Mouse (Mus musculus): Measurements from ENCODE around the gene Slc12a7.
A peak's percentile ranks its signal among the peaks of the same experiment; 100 is the strongest.

Gene Slc12a7

DNA sequence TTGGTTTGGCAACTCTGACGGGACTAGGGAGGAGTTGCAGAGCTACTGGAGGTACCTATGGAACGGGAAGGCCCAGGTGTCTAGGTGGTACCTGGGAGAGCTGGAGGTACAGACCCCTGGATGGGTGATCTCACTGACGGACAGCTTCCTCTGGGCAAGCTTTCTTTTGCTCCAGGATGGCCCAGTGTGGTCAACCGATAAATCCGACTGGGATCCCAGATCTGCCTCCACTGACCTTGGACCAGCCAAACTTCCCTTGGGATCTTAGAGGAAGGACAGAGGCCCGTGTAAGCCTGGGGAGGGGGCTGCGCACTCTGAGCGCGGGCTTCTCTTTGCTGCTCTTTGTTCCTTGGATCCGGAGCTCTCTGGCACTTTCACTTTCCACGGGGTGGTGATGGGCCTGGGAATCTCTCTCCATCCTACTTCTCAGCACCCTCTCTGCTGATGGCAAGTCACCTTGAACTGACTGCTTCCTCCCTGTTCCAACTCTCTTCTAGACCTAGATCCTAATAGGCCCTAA, 31.4 kb downstream of the Slc12a7 start:
- DNase-seq, result no peak

- no peak for DNase-seq
Observed at GRCm38 (mm10) chr13:73765393-73765792, 32.5 kb downstream of the Slc12a7 start.

DNA sequence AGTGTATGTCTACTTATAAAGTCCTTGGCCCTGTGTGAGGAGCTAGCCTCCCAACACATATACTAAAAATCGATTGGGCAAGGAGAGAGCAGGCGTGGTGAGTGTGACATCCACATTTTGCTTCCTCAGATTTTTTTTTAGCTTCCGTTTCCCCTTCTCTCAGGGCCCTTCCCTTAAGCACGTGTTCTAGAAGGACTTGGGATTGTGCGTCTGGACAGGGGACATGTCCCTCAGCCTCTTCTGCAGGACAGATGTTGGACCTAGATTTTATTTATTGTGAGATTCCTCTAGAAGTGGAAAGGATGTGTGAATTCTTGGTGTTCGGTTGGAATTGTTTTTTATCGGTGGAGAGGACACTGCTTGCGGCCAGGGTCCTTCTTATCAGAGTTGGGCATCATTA, 34.3 kb downstream of the Slc12a7 start:
- DNase-seq, result no peak

DNA sequence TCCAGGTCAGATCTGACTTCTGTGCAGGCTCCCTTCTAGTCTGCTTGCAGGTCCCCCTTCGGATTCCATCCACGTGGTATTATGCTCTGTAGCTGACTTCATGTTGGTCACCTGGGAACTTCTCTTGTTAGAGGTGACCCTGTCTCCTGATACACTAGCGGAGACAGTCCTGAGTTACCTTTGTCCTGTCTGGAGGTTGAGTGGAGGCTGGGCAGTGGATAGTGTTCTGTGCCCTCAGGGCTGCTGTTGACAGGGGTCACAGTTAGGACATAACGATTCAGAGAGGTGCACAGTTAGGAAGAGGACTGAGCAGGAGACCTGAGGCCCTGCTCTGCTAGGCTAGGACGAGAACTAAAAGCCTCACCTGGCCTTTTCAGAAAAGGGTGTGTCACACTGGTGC, 34.9 kb downstream of the Slc12a7 start:
- no peak for DNase-seq

DNA sequence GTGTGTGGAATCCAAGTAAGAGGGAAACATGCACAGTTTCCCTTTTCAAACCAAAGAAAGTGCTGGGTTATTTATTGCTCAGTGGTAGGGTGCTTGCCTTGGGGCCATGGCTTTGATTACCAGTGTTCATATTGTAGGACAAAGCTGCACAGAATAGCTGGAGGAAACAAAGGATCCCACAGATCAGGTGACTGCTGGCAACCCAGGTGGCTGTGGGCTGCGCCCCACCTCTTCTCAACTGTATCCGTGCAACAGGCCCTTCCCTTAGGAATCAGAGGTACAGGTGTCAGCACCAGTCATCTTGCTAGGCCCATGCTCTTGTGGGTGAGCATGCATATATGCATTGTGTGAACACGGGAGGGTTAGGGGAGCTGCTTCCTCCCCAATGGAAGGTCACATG, 35.4 kb downstream of the Slc12a7 start:
- DNase-seq, result no peak

DNA sequence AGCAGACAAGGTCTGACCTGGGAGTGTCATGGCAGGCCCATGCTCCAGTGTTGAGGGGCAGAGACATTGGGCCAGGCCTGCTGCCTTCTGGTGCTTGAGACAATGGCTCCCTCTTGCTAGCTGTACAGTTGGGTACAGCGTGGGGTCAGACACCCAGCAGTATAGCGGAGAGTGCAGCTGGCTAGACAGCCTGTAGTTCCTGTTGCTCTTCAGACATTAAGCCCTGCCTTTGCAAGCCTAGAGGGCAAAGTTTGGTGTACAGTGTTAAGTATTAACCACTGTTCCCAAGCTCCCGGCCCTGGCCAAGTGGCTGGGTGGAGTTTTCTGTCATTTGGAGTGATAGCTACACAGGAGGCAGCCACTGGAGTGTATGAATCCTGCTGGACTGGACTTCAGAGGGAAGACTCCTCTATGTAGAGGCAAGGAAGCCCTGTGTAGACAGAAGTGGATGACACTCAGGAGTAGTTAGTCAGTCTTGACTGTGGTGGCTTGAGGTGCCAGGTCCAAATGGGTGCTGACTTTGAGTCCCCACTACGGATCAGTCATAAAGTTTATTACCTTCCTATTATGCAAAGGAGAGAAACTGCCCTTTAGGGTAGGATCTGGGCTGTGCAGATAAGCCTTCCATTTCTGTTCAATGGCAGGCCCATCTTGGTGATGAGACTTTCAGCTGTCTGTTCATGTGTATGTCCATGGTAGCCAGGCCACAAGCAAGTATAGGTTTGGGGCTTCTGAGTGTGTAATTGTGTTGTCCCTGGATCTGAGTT, 37.2 kb downstream of the Slc12a7 start:
- DNase-seq, result no peak

DNA sequence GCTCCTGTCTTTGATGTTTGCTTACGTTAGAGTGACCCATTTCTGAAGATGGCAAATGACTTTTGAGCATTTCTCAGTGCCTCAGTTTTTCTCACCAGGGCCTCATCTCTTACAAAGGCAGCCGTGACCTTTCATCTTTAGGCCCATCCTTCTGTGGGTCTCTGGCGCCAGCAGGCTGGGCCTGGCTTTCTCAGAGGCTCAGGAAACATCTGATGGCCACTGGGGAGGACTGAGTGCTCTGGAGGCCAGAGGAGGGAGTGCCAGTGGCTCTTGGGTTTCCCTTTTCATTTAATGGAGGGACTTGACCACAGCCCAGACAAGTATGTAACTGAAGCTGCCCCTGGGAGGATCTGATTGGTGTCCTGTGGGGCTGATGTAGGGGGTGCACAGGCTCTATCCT, 38.2 kb downstream of the Slc12a7 start:
- no peak for DNase-seq

DNA sequence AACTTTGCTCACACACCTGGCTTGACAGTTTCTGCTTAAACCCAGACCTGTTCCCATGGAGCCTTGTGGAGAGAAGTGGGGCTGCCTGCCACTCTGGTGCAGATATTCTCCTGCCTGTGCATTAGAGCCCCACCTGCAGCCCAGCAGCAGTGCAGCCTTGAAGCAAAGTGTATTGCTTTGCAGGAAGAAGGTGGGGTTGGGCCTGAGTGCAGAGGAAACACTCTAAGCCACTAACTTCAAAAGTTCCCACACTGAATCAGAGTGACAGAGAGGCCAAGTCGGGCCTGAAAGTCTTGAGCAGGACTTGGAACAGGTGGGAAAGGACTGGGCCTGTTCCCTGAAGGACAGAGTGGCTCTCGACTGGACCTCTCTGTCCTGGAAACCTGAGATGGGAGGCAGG, 39.8 kb downstream of the Slc12a7 start:
- DNase-seq, result no peak

GRCm38 (mm10) chr13:73773519-73774205, 40.8 kb downstream of the Slc12a7 start:
- no peak for DNase-seq

GRCm38 (mm10) chr13:73775786-73776185, 42.9 kb downstream of the Slc12a7 start:
- DNase-seq, result no peak

- no peak for DNase-seq
Observed at GRCm38 (mm10) chr13:73777578-73777977, 44.7 kb downstream of the Slc12a7 start.

- no peak for DNase-seq
Observed at GRCm38 (mm10) chr13:73782486-73782885, 49.6 kb downstream of the Slc12a7 start.

- DNase-seq, result no peak
Observed at GRCm38 (mm10) chr13:73792176-73792575, 59.3 kb downstream of the Slc12a7 start.

DNA sequence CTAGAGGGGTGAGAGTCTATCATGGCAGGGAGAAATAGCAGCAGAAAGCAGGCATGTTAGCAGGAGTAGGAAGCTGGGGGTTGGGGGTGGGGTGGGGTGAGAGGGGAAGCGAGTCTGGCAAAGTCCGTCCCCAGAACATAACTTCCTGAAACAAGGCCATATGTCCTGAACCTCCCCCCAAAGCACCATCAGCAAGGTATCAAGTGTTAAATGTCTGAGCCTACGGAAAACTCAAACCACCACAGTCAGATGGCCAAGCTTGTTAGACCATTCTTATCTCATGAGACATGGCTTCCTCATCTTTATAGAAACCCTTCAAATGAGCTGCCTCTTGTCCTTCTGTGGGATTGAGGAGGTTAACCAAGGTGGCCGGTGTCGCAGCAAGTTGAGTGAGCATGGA, 60.3 kb downstream of the Slc12a7 start:
- DNase-seq, result no peak

GRCm38 (mm10) chr13:73799110-73799509, 66.2 kb downstream of the Slc12a7 start:
- DNase-seq, result no peak

DNA sequence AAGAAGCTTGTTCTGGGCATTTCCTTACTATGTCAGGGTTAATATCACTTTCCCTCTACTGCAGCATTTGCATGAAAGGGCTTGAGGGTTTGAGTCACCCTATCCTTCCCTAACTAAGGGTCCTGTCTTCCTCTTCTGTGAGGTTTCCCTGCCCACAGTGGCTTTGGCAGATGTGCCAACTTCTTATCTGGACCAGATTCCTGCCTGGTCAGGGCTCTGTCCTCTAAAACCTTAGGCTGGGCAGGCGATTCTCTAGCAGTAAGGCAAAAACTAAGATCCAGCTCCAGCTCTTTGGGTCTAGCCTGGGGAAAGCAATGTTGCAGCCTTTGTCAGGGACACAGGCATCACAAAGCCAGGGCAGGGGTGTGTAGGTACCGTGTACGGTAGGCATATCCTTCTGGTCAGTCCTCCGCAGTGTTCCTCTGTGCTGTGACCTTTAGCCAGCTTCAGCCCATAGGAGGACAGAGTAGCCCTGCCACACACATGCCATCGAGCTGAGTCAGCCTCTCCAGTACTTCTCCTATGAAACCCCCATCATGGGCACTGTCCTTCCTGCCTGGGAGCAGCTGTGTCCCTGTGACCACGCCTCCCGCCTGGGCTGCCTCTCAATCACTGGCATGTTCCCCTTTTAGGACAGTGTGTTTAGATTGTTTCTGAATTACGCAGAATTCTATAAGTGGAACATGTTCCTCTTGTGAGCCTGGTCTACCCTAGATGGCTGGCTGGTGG, 70.7 kb downstream of the Slc12a7 start:
- peak in 1 of 2 experiments; percentile 3 for DNase-seq

- DNase-seq, result no peak
Observed at GRCm38 (mm10) chr13:73804914-73805313, 72.0 kb downstream of the Slc12a7 start.

DNA sequence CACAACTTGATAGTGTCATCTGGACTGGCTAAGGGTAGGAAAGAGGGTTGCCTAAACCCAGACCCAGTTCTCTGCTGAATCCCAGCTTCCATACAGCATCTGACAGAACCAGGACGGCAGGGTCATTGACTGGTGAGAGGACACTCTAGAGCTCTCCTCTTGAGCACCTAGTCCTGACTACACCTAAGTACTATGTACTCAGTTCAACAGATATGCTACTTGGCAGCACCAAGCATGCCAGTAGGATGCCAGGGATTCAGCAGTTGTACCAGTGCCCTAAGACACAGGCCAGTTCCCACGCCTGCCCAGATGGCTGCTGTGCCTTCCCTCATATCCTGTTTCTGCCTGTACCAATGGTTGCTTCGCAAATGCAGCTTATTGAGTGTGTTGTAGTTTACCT, 80.0 kb downstream of the Slc12a7 start:
- no peak for DNase-seq

DNA sequence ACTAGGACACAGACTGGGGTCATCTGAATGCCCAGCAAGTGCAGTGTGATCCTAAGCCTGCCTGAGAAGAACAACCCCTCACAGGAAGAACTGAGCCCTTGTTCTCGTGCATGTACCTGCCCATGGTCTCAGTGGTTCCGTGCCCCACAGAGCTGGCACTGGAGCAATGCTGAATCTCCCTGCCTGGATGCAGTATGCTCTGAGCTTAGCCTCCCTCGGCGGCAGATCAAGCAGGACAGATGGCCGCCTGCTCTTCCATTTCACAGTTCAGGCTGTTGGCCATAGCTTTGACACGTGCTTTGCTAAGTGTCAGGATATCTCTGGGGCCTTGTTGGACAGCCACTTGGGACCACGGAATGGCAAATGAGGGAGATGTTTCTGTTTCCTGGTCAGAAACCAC, 81.3 kb downstream of the Slc12a7 start:
- no peak for DNase-seq

- no peak for DNase-seq
Observed at GRCm38 (mm10) chr13:73816338-73816737, 83.4 kb downstream of the Slc12a7 start.

DNA sequence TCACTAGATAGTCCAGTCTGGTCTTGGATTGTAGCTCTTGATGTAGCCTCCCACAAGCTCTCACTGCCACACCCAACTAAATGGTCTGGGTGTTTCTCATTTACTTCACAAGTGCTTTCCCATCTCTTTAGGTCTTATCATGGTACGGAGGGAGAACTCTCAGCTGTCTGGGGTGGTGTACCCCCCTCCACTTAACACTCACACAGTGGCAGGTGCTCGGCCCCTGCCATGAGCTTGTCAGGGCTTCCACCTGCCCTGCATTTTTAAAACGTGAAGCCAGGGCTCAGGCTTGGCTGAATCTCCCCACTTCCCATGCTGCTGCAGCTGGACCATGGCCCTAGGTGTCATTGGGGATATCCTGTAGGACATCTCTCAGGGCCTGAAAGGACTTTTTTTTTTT, 86.0 kb downstream of the Slc12a7 start:
- DNase-seq, result no peak

- no peak for DNase-seq
Observed at GRCm38 (mm10) chr13:73821251-73821650, 88.4 kb downstream of the Slc12a7 start.

- DNase-seq, result peak; percentile 70 to 74
Observed at GRCm38 (mm10) chr13:73822187-73822800, 89.4 kb downstream of the Slc12a7 start.

Measured in B cell, adult 2 months (primary cell).